Mouse (Mus musculus): ENCODE results near the gene Cdh23.

GRCm38 (mm10) chr10:60400507-60401295 is 295.6 kb downstream of the Cdh23 start:
- no peak for TF ChIP-seq GATA1 (IDR thresholded peaks at IDR 0.05; ENCODE audit: borderline replicate concordance, low read length)
- no peak for TF ChIP-seq FLI1 (IDR thresholded peaks at IDR 0.05; ENCODE audit: low read length)
